In genomic region chr17:33919351-33920281, GRCm38 (mm10) we compare ENCODE assay signal across 8 mouse cellular contexts. TPM values are rescaled to one million over a fixed set of nuclear protein-coding genes. Genes with fewer than 3 reads are reported as not detected.
DNase-seq lines count a peak whose midpoint lies in the region; ATAC-seq and TF ChIP-seq lines count a peak whose summit lies in the region.

No protein-coding gene starts in this region.

- no peaks in the 10 kb centered on the region for H3K9me3 ChIP-seq in intestine, embryonic 14.5 days (ENCODE audit: control insufficient read depth, low read length)
- H3K9me3 ChIP-seq in liver, embryonic 11.5 days (ENCODE audit: control insufficient read depth, low read length): 0 out of 2 replicates have a peak, but pooled peaks cover 2% of the 10 kb centered on the region
- H3K9me3 ChIP-seq in midbrain, postnatal 0 days (ENCODE audit: low read length): no peaks in the 10 kb centered on the region

- peak; percentile 29 for TF ChIP-seq CTCF in midbrain, postnatal 0 days (IDR thresholded peaks at IDR 0.05)

- H3K36me3 ChIP-seq in intestine, embryonic 14.5 days (ENCODE audit: control insufficient read depth, insufficient read depth, low read length): peaks cover 18% of the 10 kb centered on the region
- peaks cover 16% of the 10 kb centered on the region for H3K36me3 ChIP-seq in liver, embryonic 11.5 days (ENCODE audit: control insufficient read depth, insufficient read depth, low read length)
- no peaks in the 10 kb centered on the region for H3K36me3 ChIP-seq in midbrain, postnatal 0 days (ENCODE audit: insufficient read depth, low read length)
- peaks cover 11% of the 10 kb centered on the region; the same call in 1 of the 2 replicates for H3K36me3 ChIP-seq in splenic B cell, adult 2 months (ENCODE audit: control insufficient read depth, insufficient read depth, low read length, poor library complexity, severe bottlenecking)

- no peaks in the 10 kb centered on the region for H3K27me3 ChIP-seq in intestine, embryonic 14.5 days (replicated peaks; ENCODE audit: control insufficient read depth, insufficient read depth, low read length)
- H3K27me3 ChIP-seq in liver, embryonic 11.5 days (replicated peaks; ENCODE audit: control insufficient read depth, insufficient read depth, low read length): no peaks in the 10 kb centered on the region
- no peaks in the 10 kb centered on the region for H3K27me3 ChIP-seq in midbrain, postnatal 0 days (ENCODE audit: insufficient read depth, low read length)
- H3K27me3 ChIP-seq in splenic B cell, adult 2 months (ENCODE audit: control insufficient read depth, insufficient read depth, low read length, poor library complexity, severe bottlenecking): no peaks in the 10 kb centered on the region

- peak overlapping the region; percentile 67 for H3K4me3 ChIP-seq in intestine, embryonic 14.5 days (ENCODE audit: low read depth, low read length)
- peak overlapping the region; percentile 83 for H3K4me3 ChIP-seq in liver, embryonic 11.5 days (ENCODE audit: low read depth, low read length)
- H3K4me3 ChIP-seq in midbrain, postnatal 0 days (ENCODE audit: low read depth, low read length): peak overlapping the region; percentile 38

- H3K4me2 ChIP-seq in intestine, embryonic 14.5 days (ENCODE audit: low read length): peak overlapping the region; percentile 99
- peak overlapping the region; percentile 100 for H3K4me2 ChIP-seq in liver, embryonic 11.5 days
- peak overlapping the region; percentile 70 for H3K4me2 ChIP-seq in midbrain, postnatal 0 days (ENCODE audit: low read depth, low read length, poor library complexity, severe bottlenecking)

- H3K9ac ChIP-seq in intestine, embryonic 14.5 days (ENCODE audit: low read length): peak overlapping the region; percentile 59
- peak overlapping the region; percentile 86 for H3K9ac ChIP-seq in liver, embryonic 11.5 days (ENCODE audit: low read depth, low read length)
- H3K9ac ChIP-seq in midbrain, postnatal 0 days (replicated peaks; ENCODE audit: low read length, poor library complexity, severe bottlenecking): peak overlapping the region; percentile 39

- peak; percentile 58 for ATAC-seq in common myeloid progenitor, adult 5-6 weeks (replicated peaks; ENCODE audit: low read depth, poor library complexity, severe bottlenecking)
- no peak for ATAC-seq in intestine, embryonic 14.5 days (replicated peaks; ENCODE audit: low FRiP score, low TSS enrichment, low read depth)
- ATAC-seq in liver, embryonic 11.5 days (replicated peaks; ENCODE audit: low FRiP score): peak; percentile 72
- ATAC-seq in midbrain, postnatal 0 days (ENCODE audit: low FRiP score): no peak

- peak overlapping the region; percentile 51; the same call in 1 of the 2 replicates for H3K27ac ChIP-seq in intestine, embryonic 14.5 days (ENCODE audit: low read depth)
- H3K27ac ChIP-seq in liver, embryonic 11.5 days (ENCODE audit: low read depth, low read length): peak overlapping the region; percentile 91
- H3K27ac ChIP-seq in midbrain, postnatal 0 days (ENCODE audit: low read depth, low read length): peak overlapping the region; percentile 48; the same call in 1 of the 2 replicates

- H3K4me1 ChIP-seq in intestine, embryonic 14.5 days (replicated peaks; ENCODE audit: control insufficient read depth, insufficient read depth, low read length): peaks cover 27% of the 10 kb centered on the region
- H3K4me1 ChIP-seq in liver, embryonic 11.5 days (replicated peaks; ENCODE audit: control insufficient read depth, insufficient read depth, low read length): peaks cover 38% of the 10 kb centered on the region
- no peaks in the 10 kb centered on the region for H3K4me1 ChIP-seq in midbrain, postnatal 0 days (ENCODE audit: insufficient read depth, low read length)

- intact Hi-C loops in gastrocnemius, postnatal 36 days (cut with DNase I): no loop called here

- DNase-seq in 3134 (ENCODE audit: extremely low read depth, insufficient read length, low spot score) (peak; percentile 91), R1 (ENCODE audit: low read depth, low spot score) (peak; percentile 89)
- DNase-seq in gastrocnemius, postnatal 36 days: peak; percentile 67 to 70
- peak; percentile 69 for DNase-seq in intestine, embryonic 14.5 days (ENCODE audit: low spot score)
- peak; percentile 83 for DNase-seq in liver, embryonic 11.5 days (ENCODE audit: low spot score)
- peak; percentile 34 for DNase-seq in midbrain, postnatal 0 days (ENCODE audit: low spot score)
- DNase-seq in splenic B cell, adult 2 months (ENCODE audit: low read depth, low spot score): peak; percentile 96

- WGBS in intestine, embryonic 14.5 days: 1% methylated on average over 52 of the region's 52 CpGs
- under 1% methylated on average over 52 of the region's 52 CpGs for WGBS in liver, embryonic 11.5 days
- 4% methylated on average over 52 of the region's 52 CpGs for WGBS in midbrain, postnatal 0 days

RNA-seq across cellular contexts. Expression of gene Zbtb22, which starts 3.9 kb away (rescaled TPM):
- total RNA-seq in common myeloid progenitor, adult 5-6 weeks (2017): 16.6 and 24.1 TPM in 2 replicates
- 10 to 100 TPM; 12.6 to 16.6 TPM for total RNA-seq in gastrocnemius, postnatal 36 days (2021)
- polyA plus RNA-seq in intestine, embryonic 14.5 days (2014; fragmentation: Nextera tagmentation; extraction: Ambion mirVana): 9.4 and 9.8 TPM in 2 replicates
- polyA plus RNA-seq in liver, embryonic 11.5 days (2014; fragmentation: Nextera tagmentation; extraction: Ambion mirVana): 12.4 and 13.0 TPM in 2 replicates
- total RNA-seq in midbrain, postnatal 0 days (2014; rRNA removed): 44.3 and 50.9 TPM in 2 replicates
- 18.5 and 18.6 TPM in 2 replicates for polyA plus RNA-seq in midbrain, postnatal 0 days (2015; fragmentation: Nextera tagmentation; extraction: Ambion mirVana)

RNA-seq across cellular contexts. Expression of gene Tapbp, which starts 3.9 kb away (rescaled TPM):
- 42.2 and 56.4 TPM in 2 replicates for total RNA-seq in common myeloid progenitor, adult 5-6 weeks (2017)
- total RNA-seq in gastrocnemius, postnatal 36 days (2021): 10 to 100 TPM; 31.8 to 34.7 TPM
- polyA plus RNA-seq in intestine, embryonic 14.5 days (2014; fragmentation: Nextera tagmentation; extraction: Ambion mirVana): 32.3 and 32.5 TPM in 2 replicates
- 28.1 and 29.1 TPM in 2 replicates for polyA plus RNA-seq in liver, embryonic 11.5 days (2014; fragmentation: Nextera tagmentation; extraction: Ambion mirVana)
- 41.4 and 44.4 TPM in 2 replicates for total RNA-seq in midbrain, postnatal 0 days (2014; rRNA removed)
- 29.0 and 29.1 TPM in 2 replicates for polyA plus RNA-seq in midbrain, postnatal 0 days (2015; fragmentation: Nextera tagmentation; extraction: Ambion mirVana)

RNA-seq across cellular contexts. Expression of gene Rgl2, which starts 9.7 kb away (rescaled TPM):
- total RNA-seq in common myeloid progenitor, adult 5-6 weeks (2017): 21.2 and 22.5 TPM in 2 replicates
- total RNA-seq in gastrocnemius, postnatal 36 days (2021): 10 to 100 TPM; 26.5 to 28.3 TPM
- polyA plus RNA-seq in intestine, embryonic 14.5 days (2014; fragmentation: Nextera tagmentation; extraction: Ambion mirVana): 31.3 and 34.5 TPM in 2 replicates
- polyA plus RNA-seq in liver, embryonic 11.5 days (2014; fragmentation: Nextera tagmentation; extraction: Ambion mirVana): 22.1 and 25.6 TPM in 2 replicates
- 81.8 and 83.0 TPM in 2 replicates for total RNA-seq in midbrain, postnatal 0 days (2014; rRNA removed)
- 33.1 and 38.2 TPM in 2 replicates for polyA plus RNA-seq in midbrain, postnatal 0 days (2015; fragmentation: Nextera tagmentation; extraction: Ambion mirVana)

RNA-seq across cellular contexts. Expression of gene Daxx, which starts 10.4 kb away (rescaled TPM):
- total RNA-seq in common myeloid progenitor, adult 5-6 weeks (2017): 24.1 and 44.4 TPM in 2 replicates
- 10 to 100 TPM in 1 of 2 experiments, 1 to 10 TPM in 1; 9.3 to 11.3 TPM for total RNA-seq in gastrocnemius, postnatal 36 days (2021)
- polyA plus RNA-seq in intestine, embryonic 14.5 days (2014; fragmentation: Nextera tagmentation; extraction: Ambion mirVana): 41.8 and 42.7 TPM in 2 replicates
- 46.9 and 52.9 TPM in 2 replicates for polyA plus RNA-seq in liver, embryonic 11.5 days (2014; fragmentation: Nextera tagmentation; extraction: Ambion mirVana)
- total RNA-seq in midbrain, postnatal 0 days (2014; rRNA removed): 52.3 and 55.7 TPM in 2 replicates
- 42.9 and 44.3 TPM in 2 replicates for polyA plus RNA-seq in midbrain, postnatal 0 days (2015; fragmentation: Nextera tagmentation; extraction: Ambion mirVana)

RNA-seq across cellular contexts. Expression of gene Platr17, which starts 14.7 kb away (rescaled TPM):
- 1.2 and 1.5 TPM in 2 replicates for total RNA-seq in common myeloid progenitor, adult 5-6 weeks (2017)
- total RNA-seq in gastrocnemius, postnatal 36 days (2021): not detected
- polyA plus RNA-seq in intestine, embryonic 14.5 days (2014; fragmentation: Nextera tagmentation; extraction: Ambion mirVana): 0.23 TPM in 2 replicates
- polyA plus RNA-seq in liver, embryonic 11.5 days (2014; fragmentation: Nextera tagmentation; extraction: Ambion mirVana): 1.8 and 2.2 TPM in 2 replicates
- 0.22 and 0.33 TPM in 2 replicates for total RNA-seq in midbrain, postnatal 0 days (2014; rRNA removed)
- polyA plus RNA-seq in midbrain, postnatal 0 days (2015; fragmentation: Nextera tagmentation; extraction: Ambion mirVana): 1.4 and 1.5 TPM in 2 replicates

Comparison
In these comparisons a context has a peak if more than half of its experiments do, and no peak if none do; other contexts are left out.
1. DNase-seq: peak in every context shown above with its lines; median percentile 96 in splenic B cell, adult 2 months; 91 in 3134; 89 in R1; 83 in liver, embryonic 11.5 days; 69 in intestine, embryonic 14.5 days; 68 in gastrocnemius, postnatal 36 days; 34 in midbrain, postnatal 0 days.
2. ATAC-seq: peak in common myeloid progenitor, adult 5-6 weeks (single experiment) and liver, embryonic 11.5 days (single experiment); none in intestine, embryonic 14.5 days (single experiment) and midbrain, postnatal 0 days (single experiment).
3. Peak in every context shown above with its lines, with median percentiles within 50 percentile points of each other: H3K27ac ChIP-seq, H3K4me2 ChIP-seq, H3K4me3 ChIP-seq and H3K9ac ChIP-seq.